ENCODE assay signal across 9 mouse cellular contexts in the genomic region with DNA sequence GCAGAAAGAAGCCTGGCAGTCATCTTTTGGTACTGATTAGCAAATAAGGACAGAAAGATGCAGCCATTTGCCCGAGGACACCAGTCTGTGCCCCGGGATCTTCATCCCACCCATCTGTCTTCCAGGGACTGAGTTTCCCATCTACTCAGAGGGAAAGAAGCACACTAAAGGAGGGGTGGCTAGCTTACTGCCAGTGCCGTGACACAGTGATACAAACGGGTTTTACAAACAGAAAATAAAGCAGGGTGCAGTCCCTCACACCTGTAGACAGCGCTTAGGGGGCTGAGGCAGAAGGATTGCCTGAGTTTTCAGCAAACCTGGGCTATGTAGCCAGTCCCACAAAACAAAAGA. TPM values are rescaled to one million over a fixed set of nuclear protein-coding genes. Genes with fewer than 3 reads are reported as not detected.
A peak's percentile ranks its signal among the peaks of the same experiment; 100 is the strongest.
DNase-seq lines count a peak whose midpoint lies in the region; ATAC-seq and TF ChIP-seq lines count a peak whose summit lies in the region.
"Had no signal": no experiment of that assay in that cellular context is flagged by ENCODE, and none has a peak within 500 bp of the region (broad histone marks: within the 10 kb centered on the region; RNA-seq: fewer than 3 reads in every experiment).

No protein-coding gene starts in this region.

- in situ Hi-C loops in CH12.LX (cut with MboI; ENCODE audit: low pct_ligation_motif_present, low pct_unique_long_range_greater_than_20kb, low sequenced_read_pairs) = no loop called here

- no peak for TF ChIP-seq RAD21 in CH12.LX (IDR thresholded peaks at IDR 0.05; ENCODE audit: low read depth, low read length)

- no peak for TF ChIP-seq EP300 in heart, adult 2 months (IDR thresholded peaks at IDR 0.05; ENCODE audit: insufficient read depth, low read depth, low read length)
- TF ChIP-seq EP300 in CH12.LX (IDR thresholded peaks at IDR 0.05; ENCODE audit: low read length) = no peak
- no peak for TF ChIP-seq EP300 in liver, postnatal 0 days (IDR thresholded peaks at IDR 0.05; ENCODE audit: low read depth)

- no peak for TF ChIP-seq CTCF in heart, adult 2 months (IDR thresholded peaks at IDR 0.05)
- TF ChIP-seq CTCF in CH12.LX (conservative IDR thresholded peaks at IDR 0.05 in 1 of 2, IDR thresholded peaks at IDR 0.05 in 1 of 2; ENCODE audit: low read depth in 2 of 2, low read length in 2 of 2) = no peak
- no peak for TF ChIP-seq CTCF in liver, postnatal 0 days (IDR thresholded peaks at IDR 0.05; ENCODE audit: low read depth)

- dilution Hi-C loops in CH12.LX (cut with MboI; ENCODE audit: extremely low pct_ligation_motif_present, extremely low pct_unique_long_range_greater_than_20kb, low sequenced_read_pairs) = no loop called here

- intact Hi-C loops in heart, adult 2 months (cut with DNase I) = no loop called here

- no peaks in the 10 kb centered on the region for H3K79me2 ChIP-seq in heart, adult 2 months (replicated peaks; ENCODE audit: control insufficient read depth, insufficient read depth, low read length)
- peaks cover 11% of the 10 kb centered on the region for H3K79me2 ChIP-seq in CH12.LX (replicated peaks; ENCODE audit: control insufficient read depth, extremely low read depth, insufficient read depth, poor library complexity, severe bottlenecking)

- peak; percentile 44; the same call in 1 of the 2 replicates for ATAC-seq in forebrain, embryonic 16.5 days
- ATAC-seq in liver, postnatal 0 days = peak; percentile 28

- 16% methylated on average over 5 of the region's 5 CpGs for WGBS in heart, adult 2 months
- 9% methylated on average over 5 of the region's 5 CpGs for whole genome bisulfite sequencing in forebrain, embryonic 16.5 days
- WGBS in liver, postnatal 0 days (ENCODE audit: insufficient replicate concordance) = 10% methylated on average over 5 of the region's 5 CpGs

- H3K4me1 ChIP-seq in heart, adult 2 months (ENCODE audit: control insufficient read depth, insufficient read depth, low read length) = peaks cover 1% of the 10 kb centered on the region; the same call in 1 of the 2 replicates
- peaks cover 3 to 15% of the 10 kb centered on the region in 2 experiments; a peak in 3 of 4 replicates for H3K4me1 ChIP-seq in CH12.LX (ENCODE audit: control insufficient read depth in 1 of 2, insufficient read depth in 2 of 2)
- peaks cover 13% of the 10 kb centered on the region for H3K4me1 ChIP-seq in forebrain, embryonic 16.5 days (replicated peaks; ENCODE audit: control insufficient read depth, insufficient read depth, low read length)
- H3K4me1 ChIP-seq in liver, postnatal 0 days (ENCODE audit: insufficient read depth) = peaks cover 20% of the 10 kb centered on the region

- peak overlapping the region; percentile 65 for H3K27ac ChIP-seq in heart, adult 2 months
- no peak overlapping the region for H3K27ac ChIP-seq in CH12.LX (ENCODE audit: insufficient read depth, low read depth)
- no peak overlapping the region for H3K27ac ChIP-seq in forebrain, embryonic 16.5 days (ENCODE audit: low read length)
- H3K27ac ChIP-seq in liver, postnatal 0 days (ENCODE audit: low read depth) = peak overlapping the region; percentile 59

- no peak overlapping the region for H3K9ac ChIP-seq in heart, adult 2 months (ENCODE audit: low read depth, low read length)
- peak overlapping the region; percentile 47; the same call in 1 of the 2 replicates for H3K9ac ChIP-seq in CH12.LX (ENCODE audit: insufficient read depth, low read depth)
- H3K9ac ChIP-seq in forebrain, embryonic 16.5 days (replicated peaks; ENCODE audit: low read depth, low read length) = peak overlapping the region; percentile 45
- H3K9ac ChIP-seq in liver, postnatal 0 days (replicated peaks) = peak overlapping the region; percentile 51

- no peaks in the 10 kb centered on the region for H3K9me3 ChIP-seq in CH12.LX (replicated peaks; ENCODE audit: low read length)
- H3K9me3 ChIP-seq in forebrain, embryonic 16.5 days (ENCODE audit: control insufficient read depth, low read length) = no peaks in the 10 kb centered on the region
- H3K9me3 ChIP-seq in liver, postnatal 0 days (ENCODE audit: low read length) = no peaks in the 10 kb centered on the region

- H3K4me3 ChIP-seq in heart, adult 2 months = peak overlapping the region; percentile 28
- peak overlapping the region; percentile 29 to 99 (median 44) for H3K4me3 ChIP-seq in CH12.LX (replicated peaks in 1 of 3; ENCODE audit: low read depth in 2 of 3, low read length in 2 of 3, poor library complexity in 1 of 3)
- H3K4me3 ChIP-seq in forebrain, embryonic 16.5 days (replicated peaks; ENCODE audit: low read length) = peak overlapping the region; percentile 96
- peak overlapping the region; percentile 86 for H3K4me3 ChIP-seq in liver, postnatal 0 days (ENCODE audit: low read depth, low read length)

- H3K4me2 ChIP-seq in CH12.LX (ENCODE audit: insufficient read depth, low read depth, poor library complexity, severe bottlenecking) = peak overlapping the region; percentile 65
- peak overlapping the region; percentile 94 for H3K4me2 ChIP-seq in forebrain, embryonic 16.5 days (ENCODE audit: low read length)
- H3K4me2 ChIP-seq in liver, postnatal 0 days (ENCODE audit: low read depth, low read length) = peak overlapping the region; percentile 84

- H3K36me3 ChIP-seq in heart, adult 2 months (ENCODE audit: control insufficient read depth, insufficient read depth, low read length) = no peaks in the 10 kb centered on the region
- peaks cover 15 to 23% of the 10 kb centered on the region in 2 experiments for H3K36me3 ChIP-seq in CH12.LX (replicated peaks in 1 of 2; ENCODE audit: control insufficient read depth in 1 of 2, insufficient read depth in 1 of 2, low read length in 1 of 2)
- H3K36me3 ChIP-seq in forebrain, embryonic 16.5 days (ENCODE audit: control insufficient read depth, insufficient read depth) = peaks cover 5% of the 10 kb centered on the region
- peaks cover 18% of the 10 kb centered on the region for H3K36me3 ChIP-seq in liver, postnatal 0 days (replicated peaks; ENCODE audit: insufficient read depth, low read length)

- TF ChIP-seq POLR2A in heart, adult 2 months (IDR thresholded peaks at IDR 0.05; ENCODE audit: insufficient read depth, low read depth, low read length) = no peak
- TF ChIP-seq POLR2A in CH12.LX (IDR thresholded peaks at IDR 0.05; ENCODE audit: low read depth, low read length) = no peak

- no peak for DNase-seq in heart, adult 2 months
- no peak for DNase-seq in heart, adult 11 months
- DNase-seq in CH12.LX (ENCODE audit: extremely low read depth) = no peak
- no peak for DNase-seq in liver, postnatal 0 days
- DNase-seq in thymus, postnatal 10 days (ENCODE audit: low spot score in 2 of 2) = no peak
- no peak for DNase-seq in adrenal gland, adult 8-10 months
- no peak for DNase-seq in embryo, embryonic 10 days (ENCODE audit: low spot score)

- no peaks in the 10 kb centered on the region for H3K27me3 ChIP-seq in heart, adult 2 months (ENCODE audit: control insufficient read depth, insufficient read depth, low read length)
- peaks cover 12% of the 10 kb centered on the region for H3K27me3 ChIP-seq in CH12.LX (replicated peaks)
- H3K27me3 ChIP-seq in forebrain, embryonic 16.5 days (replicated peaks; ENCODE audit: control insufficient read depth, insufficient read depth, low read length) = no peaks in the 10 kb centered on the region
- H3K27me3 ChIP-seq in liver, postnatal 0 days (ENCODE audit: insufficient read depth, low read length) = no peaks in the 10 kb centered on the region

RNA-seq across cellular contexts. Expression of a gene that starts 5.9 kb away (rescaled TPM):
- 10 to 100 TPM; 82.8 to 94.8 TPM for total RNA-seq in heart, adult 2 months (2021)
- 110 and 112 TPM in 2 replicates for polyA plus RNA-seq in heart, adult 2 months (2012; rRNA removed)
- 30.1 and 38.8 TPM in 2 replicates for total RNA-seq in CH12.LX (2012; rRNA removed)
- total RNA-seq in CH12.LX (2014; rRNA removed) = 32.1 and 32.3 TPM in 2 replicates
- polyA plus RNA-seq in CH12.LX (2012; ENCODE audit: insufficient read length, low read depth) = 70.1 and 74.0 TPM in 2 replicates
- 90.6 and 97.9 TPM in 2 replicates for polyA plus RNA-seq in forebrain, embryonic 16.5 days (2015; fragmentation: Nextera tagmentation; extraction: Ambion mirVana)
- polyA plus RNA-seq in liver, postnatal 0 days (2015; fragmentation: Nextera tagmentation; extraction: Ambion mirVana) = 34.4 and 37.1 TPM in 2 replicates
- 10 to 100 TPM; 59.6 to 79.9 (median 66.5) TPM for total RNA-seq in adrenal gland, adult 8-10 months (2022)

RNA-seq across cellular contexts. Expression of a gene that starts 7.1 kb away (rescaled TPM):
- not detected for total RNA-seq in heart, adult 2 months (2021)
- polyA plus RNA-seq in heart, adult 2 months (2012; rRNA removed) = not detected in 2 replicates
- not detected in 2 replicates for total RNA-seq in CH12.LX (2012; rRNA removed)
- total RNA-seq in CH12.LX (2014; rRNA removed) = not detected in 2 replicates
- not detected in 2 replicates for polyA plus RNA-seq in CH12.LX (2012; ENCODE audit: insufficient read length, low read depth)
- polyA plus RNA-seq in forebrain, embryonic 16.5 days (2015; fragmentation: Nextera tagmentation; extraction: Ambion mirVana) = not detected in 2 replicates
- polyA plus RNA-seq in liver, postnatal 0 days (2015; fragmentation: Nextera tagmentation; extraction: Ambion mirVana) = not detected in 2 replicates
- not detected for total RNA-seq in adrenal gland, adult 8-10 months (2022)
- total RNA-seq: monocyte, adult 5-6 weeks had no signal

RNA-seq across cellular contexts. Expression of a gene that starts 19.9 kb away (rescaled TPM):
- total RNA-seq in heart, adult 2 months (2021) = 1 to 10 TPM; 1.5 to 1.7 TPM
- polyA plus RNA-seq in heart, adult 2 months (2012; rRNA removed) = 2.7 and 2.8 TPM in 2 replicates
- total RNA-seq in CH12.LX (2012; rRNA removed) (73.2 and 93.9 TPM in 2 replicates), CH12.LX (2014; rRNA removed) (53.9 and 55.3 TPM in 2 replicates)
- 61.8 and 70.7 TPM in 2 replicates for polyA plus RNA-seq in CH12.LX (2012; ENCODE audit: insufficient read length, low read depth)
- 21.5 and 35.5 TPM in 2 replicates for polyA plus RNA-seq in forebrain, embryonic 16.5 days (2015; fragmentation: Nextera tagmentation; extraction: Ambion mirVana)
- 3.7 and 4.3 TPM in 2 replicates for polyA plus RNA-seq in liver, postnatal 0 days (2015; fragmentation: Nextera tagmentation; extraction: Ambion mirVana)
- total RNA-seq in adrenal gland, adult 8-10 months (2022) = 1 to 10 TPM; 2.5 to 7.0 (median 3.9) TPM

RNA-seq across cellular contexts. Expression of a gene that starts 32.2 kb away (rescaled TPM):
- total RNA-seq in heart, adult 2 months (2021) = 10 to 100 TPM; 42.9 to 56.6 TPM
- polyA plus RNA-seq in heart, adult 2 months (2012; rRNA removed) = 62.4 and 77.0 TPM in 2 replicates
- 0.08 and 0.13 TPM in 2 replicates for total RNA-seq in CH12.LX (2012; rRNA removed)
- total RNA-seq in CH12.LX (2014; rRNA removed) = not detected in 2 replicates
- not detected in 2 replicates for polyA plus RNA-seq in CH12.LX (2012; ENCODE audit: insufficient read length, low read depth)
- polyA plus RNA-seq in forebrain, embryonic 16.5 days (2015; fragmentation: Nextera tagmentation; extraction: Ambion mirVana) = 1.5 and 1.8 TPM in 2 replicates
- 14.5 and 14.7 TPM in 2 replicates for polyA plus RNA-seq in liver, postnatal 0 days (2015; fragmentation: Nextera tagmentation; extraction: Ambion mirVana)
- 10 to 100 TPM; 13.6 to 25.0 (median 18.1) TPM for total RNA-seq in adrenal gland, adult 8-10 months (2022)

RNA-seq across cellular contexts. Expression of a gene that starts 59.7 kb away (rescaled TPM):
- 1 to 10 TPM in 1 of 2 experiments, under 1 TPM in 1; 0.68 to 1.1 TPM for total RNA-seq in heart, adult 2 months (2021)
- 0.98 and 1.1 TPM in 2 replicates for polyA plus RNA-seq in heart, adult 2 months (2012; rRNA removed)
- 0.17 TPM in 1 of 2 replicates, not detected in the other for total RNA-seq in CH12.LX (2012; rRNA removed)
- total RNA-seq in CH12.LX (2014; rRNA removed) = 0.15 TPM in 1 of 2 replicates, not detected in the other
- polyA plus RNA-seq in CH12.LX (2012; ENCODE audit: insufficient read length, low read depth) = 0.53 and 0.54 TPM in 2 replicates
- polyA plus RNA-seq in forebrain, embryonic 16.5 days (2015; fragmentation: Nextera tagmentation; extraction: Ambion mirVana) = 0.21 and 0.37 TPM in 2 replicates
- 1.9 and 2.0 TPM in 2 replicates for polyA plus RNA-seq in liver, postnatal 0 days (2015; fragmentation: Nextera tagmentation; extraction: Ambion mirVana)
- total RNA-seq in adrenal gland, adult 8-10 months (2022) = 1 to 10 TPM in 3 of 4 experiments, under 1 TPM in 1; 0.94 to 1.4 (median 1.2) TPM

Comparison
In these comparisons a context has a peak if more than half of its experiments do, and no peak if none do; other contexts are left out.
1. H3K27ac ChIP-seq: peak in heart, adult 2 months (single experiment) and liver, postnatal 0 days (single experiment); none in CH12.LX (single experiment) and forebrain, embryonic 16.5 days (single experiment).
2. H3K4me3 ChIP-seq: peak in every context shown above with its lines; median percentile 96 in forebrain, embryonic 16.5 days; 86 in liver, postnatal 0 days; 44 in CH12.LX; 28 in heart, adult 2 months.
3. Peak in every context shown above with its lines, with median percentiles within 50 percentile points of each other: H3K4me2 ChIP-seq.